Mouse (Mus musculus) WW6 (cell line): Measurements from ENCODE around the gene Tas2r117.

Source experiments
- DNase-seq: peaks from one replicate; pipeline ENCODE4 v3.0.0-alpha.2; 2013; ENCODE audit warnings: low read depth, low spot score

The Tas2r117 gene

DNA sequence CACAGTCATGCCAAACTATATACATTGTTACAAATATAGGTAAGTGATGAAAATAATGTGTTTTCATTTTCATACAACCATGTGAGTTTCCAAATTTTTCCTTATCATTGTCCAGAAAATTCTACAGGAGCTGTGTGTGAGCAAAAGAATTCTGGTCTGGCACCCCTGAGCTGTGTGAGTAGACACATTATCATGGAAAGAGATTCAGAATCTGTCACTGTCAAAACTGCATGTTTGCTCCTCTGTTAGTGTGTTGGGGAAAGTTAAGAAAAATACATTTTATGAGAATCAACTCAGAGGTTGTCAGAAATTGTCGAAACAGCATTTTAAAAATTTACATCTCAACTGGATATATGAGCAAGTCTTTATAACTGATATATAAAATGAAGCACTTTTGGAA lies at the start of gene Tas2r117:
Gene Tas2r117 (plus strand): TSS at position 301 of the 400 bp plus-strand sequence.
- DNase-seq, result no peak

DNA sequence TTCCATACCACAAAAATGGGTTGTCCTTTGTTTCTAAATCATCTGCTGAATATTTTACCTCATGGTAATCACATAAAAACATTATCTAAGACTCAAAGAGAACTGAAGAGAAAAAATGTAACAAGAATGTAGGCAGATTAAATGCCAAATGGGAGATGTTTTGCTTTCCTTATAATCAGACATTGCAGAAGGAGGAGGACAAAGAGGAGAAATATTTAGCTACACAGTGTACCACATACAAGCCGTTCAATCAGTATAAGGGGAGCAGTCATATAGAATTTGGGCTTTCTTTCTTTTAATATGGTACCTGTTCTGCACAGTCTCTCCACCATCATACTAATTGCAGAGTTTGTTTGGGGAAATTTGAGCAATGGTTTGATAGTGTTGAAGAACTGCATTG lies 48.2 kb upstream of the Tas2r117 start, which contains the start of gene Tas2r124:
Gene Tas2r124 (plus strand): TSS at position 301 of the 400 bp plus-strand sequence.
- DNase-seq, result no peak

DNA sequence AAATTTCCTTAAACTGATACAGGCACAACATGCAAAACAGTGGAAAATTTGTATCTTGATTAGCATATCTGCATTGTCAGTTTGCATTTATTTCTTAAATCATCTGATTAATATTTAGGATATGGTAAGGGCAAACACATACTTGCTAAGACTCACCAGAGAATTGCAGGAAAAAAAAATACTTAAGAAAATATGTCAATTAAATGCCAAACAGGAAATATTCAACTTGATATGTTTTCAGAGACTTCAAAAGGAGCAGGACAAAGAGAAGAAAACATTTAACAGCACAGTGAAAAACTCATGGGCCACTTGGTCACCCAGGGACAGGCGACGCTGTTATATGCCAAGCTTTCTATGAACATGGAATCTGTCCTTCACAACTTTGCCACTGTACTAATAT lies 40.8 kb upstream of the Tas2r117 start, which contains the start of gene Tas2r102:
Gene Tas2r102 (plus strand): TSS at position 301 of the 400 bp plus-strand sequence.
- no peak for DNase-seq

DNA sequence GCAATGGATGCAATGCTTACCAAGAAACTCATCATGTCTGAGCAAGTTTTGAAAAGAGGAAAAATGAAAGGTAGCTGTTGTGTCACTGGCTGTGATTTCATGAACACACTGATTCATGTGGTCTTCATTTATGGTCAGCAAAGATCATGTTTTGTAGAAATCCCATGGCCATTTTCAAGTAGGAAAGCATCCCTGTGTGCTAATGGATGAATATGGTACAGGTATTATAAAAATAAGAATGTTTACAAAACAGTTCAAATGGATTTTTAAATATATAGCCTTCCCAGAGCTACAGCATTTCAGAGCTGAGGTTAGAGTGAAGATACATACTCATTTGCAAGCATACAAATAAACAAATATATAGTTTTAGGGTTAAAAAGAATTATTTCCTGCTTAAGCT lies 24.6 kb upstream of the Tas2r117 start, which contains the start of gene Tas2r136:
Gene Tas2r136 (minus strand): TSS at position 101 of the 400 bp plus-strand sequence.
- DNase-seq, result no peak

DNA sequence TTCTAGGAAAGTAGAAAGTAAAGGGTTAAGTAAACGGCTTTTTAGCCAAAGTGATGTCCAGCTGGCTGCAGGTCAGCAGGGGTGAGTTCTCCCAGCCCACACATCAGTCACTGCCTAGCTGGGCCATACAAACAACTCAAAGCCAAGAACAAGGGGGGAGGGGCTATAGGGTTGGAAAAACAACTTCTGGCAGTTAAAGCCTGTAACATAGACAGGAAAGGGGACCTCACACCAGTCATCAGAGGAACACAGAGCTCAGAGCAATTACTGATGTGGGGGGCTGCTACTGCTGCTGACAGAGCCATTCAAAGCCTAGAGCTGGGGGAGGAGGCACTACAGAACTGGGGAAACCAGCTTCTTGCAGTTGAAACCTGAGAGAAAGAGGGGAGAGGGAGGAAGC lies 7.2 kb upstream of the Tas2r117 start:
- DNase-seq, result no peak

DNA sequence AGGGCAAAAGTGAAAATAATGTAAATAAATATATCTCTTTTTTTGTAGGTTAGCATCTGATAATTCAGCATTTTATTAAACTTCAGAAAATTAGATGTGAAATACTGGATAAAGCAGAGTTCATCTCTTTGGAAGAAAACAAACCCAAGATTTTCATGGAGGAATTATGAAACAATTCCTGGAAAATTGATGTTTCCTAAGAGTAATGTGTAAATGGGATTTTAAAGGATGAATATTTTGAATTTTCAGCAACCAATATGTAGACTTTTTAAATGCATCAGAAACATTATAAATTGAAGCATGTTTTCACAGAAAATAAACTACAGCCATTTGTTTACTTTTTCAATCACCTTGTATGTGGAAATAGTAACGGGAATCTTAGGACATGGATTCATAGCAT lies 44.2 kb downstream of the Tas2r117 start, which contains the start of gene Tas2r123:
Gene Tas2r123 (plus strand): TSS at position 301 of the 400 bp plus-strand sequence.
- DNase-seq, result no peak
